12 mouse cellular contexts compared by ENCODE assay signal in the genomic region with DNA sequence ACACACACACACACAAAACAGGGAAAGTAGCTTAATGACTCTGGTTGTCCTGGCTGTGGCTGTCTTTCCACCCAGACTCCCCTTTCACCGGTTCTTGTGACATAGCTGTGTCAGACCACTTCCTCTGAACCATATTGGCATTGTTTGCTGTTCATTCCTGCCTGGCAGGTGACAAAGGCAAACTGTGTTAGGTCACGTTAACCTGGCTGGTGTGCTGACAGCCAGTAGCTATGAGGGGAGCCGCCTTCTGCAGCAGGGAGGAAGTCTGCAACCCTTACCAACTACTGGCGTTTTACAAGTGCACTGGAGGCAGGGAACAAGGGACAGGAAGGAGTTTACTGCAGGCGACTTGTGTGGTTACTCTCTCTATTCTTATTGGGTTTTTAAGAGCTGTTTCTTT.
A peak's percentile ranks its signal among the peaks of the same experiment; 100 is the strongest.
DNase-seq lines count a peak whose midpoint lies in the region; ATAC-seq lines count a peak whose summit lies in the region.
"Had no signal": no experiment of that assay in that cellular context is flagged by ENCODE, and none has a peak within 500 bp of the region (broad histone marks: within the 10 kb centered on the region; RNA-seq: fewer than 3 reads in every experiment).

No protein-coding gene starts in this region.

- H3K4me3 ChIP-seq in heart, embryonic 12.5 days = no peak overlapping the region
- H3K4me3 ChIP-seq in megakaryocyte, embryonic 14.5 days (replicated peaks) = peak overlapping the region; percentile 82
- no peak overlapping the region for H3K4me3 ChIP-seq in hindbrain, embryonic 14.5 days (replicated peaks; ENCODE audit: low read length)
- H3K4me3 ChIP-seq: embryonic facial prominence, embryonic 13.5 days; layer of hippocampus, adult 2 months; neural tube, embryonic 13.5 days had no signal

- no peaks in the 10 kb centered on the region for H3K27me3 ChIP-seq in heart, embryonic 12.5 days (replicated peaks)
- H3K27me3 ChIP-seq in megakaryocyte, embryonic 14.5 days (replicated peaks) = no peaks in the 10 kb centered on the region
- no peaks in the 10 kb centered on the region for H3K27me3 ChIP-seq in hindbrain, embryonic 14.5 days (ENCODE audit: control insufficient read depth, insufficient read depth, low read length)
- H3K27me3 ChIP-seq: embryonic facial prominence, embryonic 13.5 days; neural tube, embryonic 13.5 days had no signal

- no peak for ATAC-seq in heart, embryonic 12.5 days (ENCODE audit: insufficient number of reproducible peaks, low FRiP score)
- ATAC-seq in CD4-positive, CD25-positive, alpha-beta regulatory T cell, adult 4 months = peak; percentile 32
- peak; percentile 97 for ATAC-seq in hematopoietic stem cell, adult 5-6 weeks (replicated peaks in 1 of 2; ENCODE audit: insufficient read depth in 1 of 2, low FRiP score in 2 of 2, low TSS enrichment in 1 of 2, low read depth in 1 of 2, poor library complexity in 2 of 2, severe bottlenecking in 2 of 2)
- ATAC-seq in hindbrain, embryonic 14.5 days (ENCODE audit: low FRiP score) = no peak

- H3K4me2 ChIP-seq in heart, embryonic 12.5 days = peak overlapping the region; percentile 41
- H3K4me2 ChIP-seq in hindbrain, embryonic 14.5 days (replicated peaks) = no peak overlapping the region
- H3K4me2 ChIP-seq: embryonic facial prominence, embryonic 13.5 days; neural tube, embryonic 13.5 days had no signal

- peaks cover 16% of the 10 kb centered on the region for H3K36me3 ChIP-seq in heart, embryonic 12.5 days
- no peaks in the 10 kb centered on the region for H3K36me3 ChIP-seq in megakaryocyte, embryonic 14.5 days (replicated peaks; ENCODE audit: low read length)
- H3K36me3 ChIP-seq in hindbrain, embryonic 14.5 days (replicated peaks; ENCODE audit: control insufficient read depth, insufficient read depth) = no peaks in the 10 kb centered on the region
- H3K36me3 ChIP-seq: neural tube, embryonic 13.5 days had no signal

- 8% methylated on average over 5 of the region's 5 CpGs for WGBS in heart, embryonic 12.5 days
- whole genome bisulfite sequencing in hindbrain, embryonic 14.5 days = 54% methylated on average over 5 of the region's 5 CpGs

- DNase-seq in heart, adult 8-10 months (ENCODE audit: low spot score) = no peak
- no peak for DNase-seq in hindbrain, embryonic 14.5 days (ENCODE audit: low spot score)
- DNase-seq in spleen, postnatal 36 days (ENCODE audit: low spot score in 2 of 2) = no peak
- DNase-seq in Muller cell, postnatal 12 days (ENCODE audit: inconsistent ontology term) = no peak

- H3K9me3 ChIP-seq in heart, embryonic 12.5 days (replicated peaks) = no peaks in the 10 kb centered on the region
- H3K9me3 ChIP-seq in megakaryocyte, embryonic 14.5 days = peaks cover 11% of the 10 kb centered on the region
- no peaks in the 10 kb centered on the region for H3K9me3 ChIP-seq in hindbrain, embryonic 14.5 days (ENCODE audit: control insufficient read depth, low read length)
- H3K9me3 ChIP-seq: embryonic facial prominence, embryonic 13.5 days; neural tube, embryonic 13.5 days had no signal

- no peak overlapping the region for H3K9ac ChIP-seq in heart, embryonic 12.5 days
- no peak overlapping the region for H3K9ac ChIP-seq in hindbrain, embryonic 14.5 days
- H3K9ac ChIP-seq: embryonic facial prominence, embryonic 13.5 days; neural tube, embryonic 13.5 days had no signal

- H3K27ac ChIP-seq in heart, embryonic 12.5 days (ENCODE audit: poor library complexity, severe bottlenecking) = peak overlapping the region; percentile 96
- no peak overlapping the region for H3K27ac ChIP-seq in hindbrain, embryonic 14.5 days
- H3K27ac ChIP-seq: embryonic facial prominence, embryonic 13.5 days; layer of hippocampus, adult 2 months; macrophage; neural tube, embryonic 13.5 days had no signal

- H3K4me1 ChIP-seq in heart, embryonic 12.5 days (replicated peaks) = peaks cover 39% of the 10 kb centered on the region
- peaks cover 8% of the 10 kb centered on the region; the same call in 1 of the 2 replicates for H3K4me1 ChIP-seq in megakaryocyte, embryonic 14.5 days
- H3K4me1 ChIP-seq in hindbrain, embryonic 14.5 days (replicated peaks; ENCODE audit: control insufficient read depth, insufficient read depth, low read length) = no peaks in the 10 kb centered on the region
- H3K4me1 ChIP-seq: neural tube, embryonic 13.5 days had no signal

Comparison
In these comparisons a context has a peak if more than half of its experiments do, and no peak if none do; other contexts are left out.
1. ATAC-seq: peak in CD4-positive, CD25-positive, alpha-beta regulatory T cell, adult 4 months (single experiment) and hematopoietic stem cell, adult 5-6 weeks (2 of 2); none in heart, embryonic 12.5 days (single experiment) and hindbrain, embryonic 14.5 days (single experiment).